Mouse (Mus musculus) kidney, adult 8-10 months (tissue): Measurements from ENCODE around the gene Polr3g.
"Not testable (repeated sequence)": the region's sequence is repeated elsewhere in the genome, so short reads cannot be mapped to it uniquely, and the experiment has no call there.

Experiments
- DNase-seq, 2 experiments: peaks; one replicate each; pipeline ENCODE4 v3.0.0; 2022

Gene Polr3g

GRCm38 (mm10) chr13:81710775-81711545 is at the start of gene Polr3g, which contains the start of gene Mblac2:
TSS of gene Polr3g (minus strand) at chr13:81711013.
TSS of gene Mblac2 (plus strand) at chr13:81711341.
- peak; percentile 92 to 95 for DNase-seq

GRCm38 (mm10) chr13:81760379-81760778 is 49.6 kb upstream of the Polr3g start:
- DNase-seq, result peak; percentile 41 to 64

- no peak for DNase-seq
Measured at GRCm38 (mm10) chr13:81757058-81757660, 46.3 kb upstream of the Polr3g start.

GRCm38 (mm10) chr13:81755324-81755723 is 44.5 kb upstream of the Polr3g start:
- no peak for DNase-seq

- no peak for DNase-seq
Measured at GRCm38 (mm10) chr13:81754878-81755277, 44.1 kb upstream of the Polr3g start.

- no peak for DNase-seq
Measured at GRCm38 (mm10) chr13:81744092-81744396, 33.2 kb upstream of the Polr3g start.

- DNase-seq, result no peak
Measured at GRCm38 (mm10) chr13:81743391-81744091, 32.7 kb upstream of the Polr3g start.

- DNase-seq, result no peak
Measured at GRCm38 (mm10) chr13:81740898-81741297, 30.1 kb upstream of the Polr3g start.

GRCm38 (mm10) chr13:81736606-81737005 is 25.8 kb upstream of the Polr3g start:
- DNase-seq, result no peak

GRCm38 (mm10) chr13:81730362-81730761 is 19.5 kb upstream of the Polr3g start:
- no peak for DNase-seq

- no peak for DNase-seq
Measured at GRCm38 (mm10) chr13:81729102-81729501, 18.3 kb upstream of the Polr3g start.

GRCm38 (mm10) chr13:81728141-81728540 is 17.3 kb upstream of the Polr3g start:
- DNase-seq, result not testable (repeated sequence)

- no peak for DNase-seq
Measured at GRCm38 (mm10) chr13:81713896-81714295, 3.1 kb upstream of the Polr3g start.

- DNase-seq, result peak in 1 of 2 experiments; percentile 12
Measured at GRCm38 (mm10) chr13:81711546-81712371, 946 bp upstream of the Polr3g start.

GRCm38 (mm10) chr13:81710266-81710665 is 547 bp downstream of the Polr3g start:
- DNase-seq, result no peak

- no peak for DNase-seq
Measured at GRCm38 (mm10) chr13:81709805-81710204, 1.0 kb downstream of the Polr3g start.

GRCm38 (mm10) chr13:81706311-81706710 is 4.5 kb downstream of the Polr3g start:
- no peak for DNase-seq

- DNase-seq, result no peak
Measured at GRCm38 (mm10) chr13:81703621-81704020, 7.2 kb downstream of the Polr3g start.

GRCm38 (mm10) chr13:81703148-81703547 is 7.7 kb downstream of the Polr3g start:
- no peak for DNase-seq

- no peak for DNase-seq
Measured at GRCm38 (mm10) chr13:81694446-81694845, 16.4 kb downstream of the Polr3g start.

GRCm38 (mm10) chr13:81691606-81692005 is 19.2 kb downstream of the Polr3g start:
- DNase-seq, result no peak

GRCm38 (mm10) chr13:81690477-81690876 is 20.3 kb downstream of the Polr3g start:
- DNase-seq, result no peak

- no peak for DNase-seq
Measured at GRCm38 (mm10) chr13:81689587-81689986, 21.2 kb downstream of the Polr3g start.
